Mouse (Mus musculus): ENCODE data around the gene Snrpd2.
A peak's percentile ranks its signal among the peaks of the same experiment; 100 is the strongest.

Gene Snrpd2

GRCm38 (mm10) chr7:19149626-19150025, at the start of gene Snrpd2:
Snrpd2 (plus strand) TSS chr7:19149722.
- DNase-seq: peak; percentile 99

- DNase-seq: no peak
Measured at GRCm38 (mm10) chr7:19100290-19100689, 49.2 kb upstream of the Snrpd2 start.

- no peak for DNase-seq
Measured at GRCm38 (mm10) chr7:19103741-19104140, 45.8 kb upstream of the Snrpd2 start.

GRCm38 (mm10) chr7:19104486-19104885, 45.0 kb upstream of the Snrpd2 start:
- DNase-seq: no peak

GRCm38 (mm10) chr7:19107436-19107835, 42.1 kb upstream of the Snrpd2 start:
- DNase-seq: no peak

GRCm38 (mm10) chr7:19109565-19109964, 40.0 kb upstream of the Snrpd2 start:
- no peak for DNase-seq

GRCm38 (mm10) chr7:19118028-19118771, 31.3 kb upstream of the Snrpd2 start, which contains the start of gene Gm4969:
Gm4969 (minus strand) TSS chr7:19118368.
- DNase-seq: peak; percentile 81

- no peak for DNase-seq
Measured at GRCm38 (mm10) chr7:19119083-19119482, 30.4 kb upstream of the Snrpd2 start.

GRCm38 (mm10) chr7:19119631-19120429, 29.7 kb upstream of the Snrpd2 start, which contains the start of gene Fbxo46:
Fbxo46 (plus strand) TSS chr7:19119859.
- DNase-seq: peak; percentile 85

GRCm38 (mm10) chr7:19121686-19122085, 27.8 kb upstream of the Snrpd2 start:
- DNase-seq: no peak

- DNase-seq: no peak
Measured at GRCm38 (mm10) chr7:19124713-19125112, 24.8 kb upstream of the Snrpd2 start.

- no peak for DNase-seq
Measured at GRCm38 (mm10) chr7:19127744-19128143, 21.8 kb upstream of the Snrpd2 start.

GRCm38 (mm10) chr7:19129396-19129795, 20.1 kb upstream of the Snrpd2 start:
- no peak for DNase-seq

- DNase-seq: no peak
Measured at GRCm38 (mm10) chr7:19130657-19131056, 18.9 kb upstream of the Snrpd2 start.

- DNase-seq: peak; percentile 96
Measured at GRCm38 (mm10) chr7:19131324-19131848, 18.1 kb upstream of the Snrpd2 start.

- DNase-seq: no peak
Measured at GRCm38 (mm10) chr7:19136168-19136567, 13.4 kb upstream of the Snrpd2 start.

- no peak for DNase-seq
Measured at GRCm38 (mm10) chr7:19136673-19137334, 12.7 kb upstream of the Snrpd2 start.

- DNase-seq: peak; percentile 79
Measured at GRCm38 (mm10) chr7:19137380-19137779, 12.1 kb upstream of the Snrpd2 start.

GRCm38 (mm10) chr7:19146793-19147192, 2.7 kb upstream of the Snrpd2 start:
- no peak for DNase-seq

- no peak for DNase-seq
Measured at GRCm38 (mm10) chr7:19147497-19148045, 2.0 kb upstream of the Snrpd2 start.

- DNase-seq: no peak
Measured at GRCm38 (mm10) chr7:19148180-19148874, 1.2 kb upstream of the Snrpd2 start.

- DNase-seq: peak; percentile 92
Measured at GRCm38 (mm10) chr7:19148875-19149541, 514 bp upstream of the Snrpd2 start, which contains the start of gene Qpctl. Qpctl (minus strand) TSS chr7:19149291.

All from right cerebral cortex, postnatal 4 days (tissue).